Mouse (Mus musculus) testis, postnatal 14 days (tissue): ENCODE results near the gene Zfp994.
"Not testable (repeated sequence)": the region's sequence is repeated elsewhere in the genome, so short reads cannot be mapped to it uniquely, and the experiment has no call there.

ENCODE experiments used
- DNase-seq: peaks from one replicate; pipeline ENCODE4 v3.0.0; 2021; ENCODE audit warnings: low spot score

Zfp994 gene

GRCm38 (mm10) chr17:22225422-22226012, at the start of gene Zfp994:
TSS of gene Zfp994 (minus strand) at chr17:22225616.
- peak; percentile 91 for DNase-seq

- DNase-seq = not testable (repeated sequence)
Observed at GRCm38 (mm10) chr17:22230701-22231100, 5.3 kb upstream of the Zfp994 start.

- DNase-seq = not testable (repeated sequence)
Observed at GRCm38 (mm10) chr17:22225015-22225414, 401 bp downstream of the Zfp994 start.

GRCm38 (mm10) chr17:22165722-22166294, 59.6 kb downstream of the Zfp994 start, which contains the start of gene Zfp947:
TSS of gene Zfp947 (minus strand) at chr17:22166190.
- peak; percentile 27 for DNase-seq

GRCm38 (mm10) chr17:22165304-22165703, 60.1 kb downstream of the Zfp994 start:
- not testable (repeated sequence) for DNase-seq

GRCm38 (mm10) chr17:22153951-22154350, 71.5 kb downstream of the Zfp994 start:
- DNase-seq = not testable (repeated sequence)
